Mouse (Mus musculus): Measurements from ENCODE around the gene Dhrs2. TPM values are rescaled to one million over a fixed set of nuclear protein-coding genes. Genes with fewer than 3 reads are reported as not detected.

Gene Dhrs2
- total and polyA plus RNA-seq, 3 experiments: not detected

- H3K4me3 ChIP-seq (ENCODE audit: control insufficient read depth in 1 of 2, insufficient read depth in 1 of 2, low read depth in 2 of 2, low read length in 2 of 2): no peak overlapping the region
- DNase-seq (ENCODE audit: low read depth, low spot score): no peak
- H3K36me3 ChIP-seq (ENCODE audit: control insufficient read depth in 1 of 2, insufficient read depth in 2 of 2, low read length in 2 of 2): no peaks in the 10 kb centered on the region
- no peaks in the 10 kb centered on the region for H3K4me1 ChIP-seq (ENCODE audit: control insufficient read depth in 1 of 2, insufficient read depth in 2 of 2, low read length in 2 of 2)
- H3K9ac ChIP-seq (ENCODE audit: control insufficient read depth, low read depth, low read length, poor library complexity, severe bottlenecking): no peak overlapping the region
- no peaks in the 10 kb centered on the region for H3K9me3 ChIP-seq (replicated peaks; ENCODE audit: insufficient read depth, low read length)
- no peak for TF ChIP-seq NRF1 (IDR thresholded peaks at IDR 0.05; ENCODE audit: insufficient read depth, low read depth, low read length, poor library complexity, severe bottlenecking)
- no peak for TF ChIP-seq POLR2A (IDR thresholded peaks at IDR 0.05; ENCODE audit: control insufficient read depth in 1 of 2, insufficient read depth in 1 of 2, low read depth in 1 of 2, low read length in 2 of 2, poor library complexity in 1 of 2)
- no peak for TF ChIP-seq ETS1 (IDR thresholded peaks at IDR 0.05; ENCODE audit: low read depth, low read length)
- no peak for TF ChIP-seq SMC3 (IDR thresholded peaks at IDR 0.05; ENCODE audit: low read depth, low read length)
- no peak for TF ChIP-seq E2F4 (IDR thresholded peaks at IDR 0.05; ENCODE audit: borderline replicate concordance, low read depth, low read length)
- no peak for TF ChIP-seq GABPA (IDR thresholded peaks at IDR 0.05; ENCODE audit: low read depth, low read length)
- no peak for TF ChIP-seq GATA1 (IDR thresholded peaks at IDR 0.05; ENCODE audit: low read depth, low read length)
- TF ChIP-seq POLR2AphosphoS2 (IDR thresholded peaks at IDR 0.05; ENCODE audit: low read length): no peak
- no peak for TF ChIP-seq MAZ (IDR thresholded peaks at IDR 0.05; ENCODE audit: low read depth, low read length)
- no peak for TF ChIP-seq ZC3H11A (IDR thresholded peaks at IDR 0.05; ENCODE audit: low read depth, low read length)
- TF ChIP-seq NELFE (IDR thresholded peaks at IDR 0.05; ENCODE audit: low read depth, low read length): no peak
- no peak for TF ChIP-seq ZMIZ1 (IDR thresholded peaks at IDR 0.05; ENCODE audit: low read depth, low read length)
- no peak for TF ChIP-seq MAX (IDR thresholded peaks at IDR 0.05; ENCODE audit: low read length)
- no peak for TF ChIP-seq ELF1 (IDR thresholded peaks at IDR 0.05; ENCODE audit: low read depth, low read length)
- TF ChIP-seq EP300 (IDR thresholded peaks at IDR 0.05; ENCODE audit: low read depth in 1 of 2, low read length in 2 of 2): no peak
- no peak for TF ChIP-seq JUND (IDR thresholded peaks at IDR 0.05; ENCODE audit: low read depth, low read length)
- H3K79me2 ChIP-seq (ENCODE audit: control insufficient read depth, insufficient read depth, low read length, poor library complexity): no peaks in the 10 kb centered on the region
- no peak overlapping the region for H3K27ac ChIP-seq (ENCODE audit: control insufficient read depth, low read depth, low read length)
- H3K27me3 ChIP-seq (ENCODE audit: control insufficient read depth in 1 of 2, insufficient read depth in 2 of 2, low read length in 2 of 2): peaks cover 9 to 16% of the 10 kb centered on the region in 2 experiments
These were observed 13.5 kb upstream of the Dhrs2 start for GRCm38 (mm10) chr14:55208306-55208705.

GRCm38 (mm10) chr14:55213621-55214020 lies 8.2 kb upstream of the Dhrs2 start:
- Histone ChIP-seq H3K79me2 (ENCODE audit: control insufficient read depth, insufficient read depth, low read length, poor library complexity) (no peaks in the 10 kb centered on the region), H3K27ac (ENCODE audit: control insufficient read depth, low read depth, low read length) (no peak overlapping the region), H3K36me3 (ENCODE audit: control insufficient read depth in 1 of 2, insufficient read depth in 2 of 2, low read length in 2 of 2) (no peaks in the 10 kb centered on the region), H3K9ac (ENCODE audit: control insufficient read depth, low read depth, low read length, poor library complexity, severe bottlenecking) (no peak overlapping the region), H3K4me3 (ENCODE audit: control insufficient read depth in 1 of 2, insufficient read depth in 1 of 2, low read depth in 2 of 2, low read length in 2 of 2) (no peak overlapping the region), H3K9me3 (replicated peaks; ENCODE audit: insufficient read depth, low read length) (no peaks in the 10 kb centered on the region), H3K27me3 (ENCODE audit: control insufficient read depth in 1 of 2, insufficient read depth in 2 of 2, low read length in 2 of 2) (peaks cover 5 to 9% of the 10 kb centered on the region in 2 experiments), H3K4me1 (ENCODE audit: control insufficient read depth in 1 of 2, insufficient read depth in 2 of 2, low read length in 2 of 2) (no peaks in the 10 kb centered on the region)
- TF ChIP-seq RAD21 (IDR thresholded peaks at IDR 0.05; ENCODE audit: low read depth, low read length) (no peak), E2F4 (IDR thresholded peaks at IDR 0.05; ENCODE audit: borderline replicate concordance, low read depth, low read length) (no peak), RCOR1 (IDR thresholded peaks at IDR 0.05; ENCODE audit: low read depth, low read length) (no peak), ELF1 (IDR thresholded peaks at IDR 0.05; ENCODE audit: low read depth, low read length) (no peak), CTCF (IDR thresholded peaks at IDR 0.05 in 2 of 3, conservative IDR thresholded peaks at IDR 0.05 in 1 of 3; ENCODE audit: control insufficient read depth in 1 of 3, insufficient read depth in 1 of 3, low read depth in 2 of 3, low read length in 3 of 3, poor library complexity in 1 of 3, severe bottlenecking in 1 of 3) (no peak), MYB (IDR thresholded peaks at IDR 0.05; ENCODE audit: low read depth, low read length) (no peak), USF1 (IDR thresholded peaks at IDR 0.05; ENCODE audit: low read depth, low read length) (no peak), MYC (IDR thresholded peaks at IDR 0.05; ENCODE audit: low read depth, low read length) (no peak), MAX (IDR thresholded peaks at IDR 0.05; ENCODE audit: low read length) (no peak), KAT2A (conservative IDR thresholded peaks at IDR 0.05; ENCODE audit: low read depth, low read length) (no peak), NELFE (IDR thresholded peaks at IDR 0.05; ENCODE audit: low read depth, low read length) (no peak), SMC3 (IDR thresholded peaks at IDR 0.05; ENCODE audit: low read depth, low read length) (no peak), GABPA (IDR thresholded peaks at IDR 0.05; ENCODE audit: low read depth, low read length) (no peak), CHD1 (IDR thresholded peaks at IDR 0.05; ENCODE audit: low read depth, low read length) (no peak), EP300 (IDR thresholded peaks at IDR 0.05; ENCODE audit: low read depth in 1 of 2, low read length in 2 of 2) (no peak)
- no peak for DNase-seq (ENCODE audit: low read depth, low spot score)

Data from MEL (cell line).